Mouse (Mus musculus): ENCODE results near the gene Crk.

DNA sequence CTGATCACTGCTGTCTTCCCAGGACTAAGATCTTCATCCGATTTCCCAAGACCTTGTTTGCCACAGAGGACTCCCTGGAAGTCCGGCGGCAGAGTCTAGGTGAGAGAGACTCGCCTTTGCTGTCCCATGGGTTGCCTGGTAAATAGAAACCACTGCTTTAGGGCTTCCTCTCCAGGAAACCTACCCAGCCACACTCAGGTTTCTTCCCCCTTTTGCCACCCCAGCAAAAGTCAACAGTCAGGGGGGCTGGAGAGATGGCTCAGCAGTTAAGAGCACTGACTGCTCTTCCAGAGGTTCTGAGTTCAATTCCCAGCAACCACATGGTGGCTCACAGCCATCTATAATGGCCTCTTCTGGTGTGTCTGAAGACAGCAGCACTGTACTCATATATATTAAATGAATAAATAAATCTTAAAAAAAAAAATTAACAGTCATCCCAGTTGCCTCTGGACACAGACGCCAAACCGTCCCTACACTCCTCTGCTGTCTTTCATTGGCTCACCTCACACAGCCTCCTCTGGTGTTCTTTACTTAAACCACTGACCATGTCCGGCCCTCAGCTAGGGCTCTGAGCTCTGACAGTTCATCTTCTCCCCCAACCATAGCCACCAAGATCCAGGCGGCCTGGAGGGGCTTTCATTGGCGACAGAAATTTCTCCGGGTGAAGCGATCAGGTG is 9.7 kb upstream of the Crk start:
- TF ChIP-seq CTCF (IDR thresholded peaks at IDR 0.05; ENCODE audit: low read depth): no peak
- TF ChIP-seq EP300 (IDR thresholded peaks at IDR 0.05; ENCODE audit: low read depth): no peak

All from liver, embryonic 14.5 days (tissue).